Mouse (Mus musculus) embryo, embryonic 11 days (tissue): ENCODE results near the gene Fam19a1.
"Not testable (repeated sequence)": the region's sequence is repeated elsewhere in the genome, so short reads cannot be mapped to it uniquely, and the experiment has no call there.

Experiments used
- DNase-seq: peaks from one replicate; pipeline ENCODE4 v3.0.0-alpha.2; 2015

Gene Fam19a1

DNA sequence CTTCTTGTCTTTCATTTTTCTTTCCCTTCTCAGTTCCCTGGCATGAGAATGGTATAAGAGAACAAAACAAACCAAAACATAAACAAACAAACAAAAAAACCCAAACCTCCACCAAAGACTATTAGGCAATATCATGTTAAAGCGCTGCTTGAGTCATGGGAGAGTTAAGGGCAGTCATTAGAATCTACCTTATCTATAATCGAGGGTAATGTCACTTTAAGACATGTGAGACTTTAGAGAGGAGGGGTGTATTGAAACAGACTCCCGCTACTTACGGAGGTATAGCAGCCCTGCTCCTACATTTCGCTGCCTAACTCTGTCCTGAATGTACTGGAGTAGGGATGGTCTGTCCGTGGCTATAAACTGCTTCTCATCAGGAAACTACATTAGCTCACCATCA, at the start of gene Fam19a1:
Fam19a1 (plus strand) TSS at position 301 of the 400 bp plus-strand sequence.
- DNase-seq = no peak

DNA sequence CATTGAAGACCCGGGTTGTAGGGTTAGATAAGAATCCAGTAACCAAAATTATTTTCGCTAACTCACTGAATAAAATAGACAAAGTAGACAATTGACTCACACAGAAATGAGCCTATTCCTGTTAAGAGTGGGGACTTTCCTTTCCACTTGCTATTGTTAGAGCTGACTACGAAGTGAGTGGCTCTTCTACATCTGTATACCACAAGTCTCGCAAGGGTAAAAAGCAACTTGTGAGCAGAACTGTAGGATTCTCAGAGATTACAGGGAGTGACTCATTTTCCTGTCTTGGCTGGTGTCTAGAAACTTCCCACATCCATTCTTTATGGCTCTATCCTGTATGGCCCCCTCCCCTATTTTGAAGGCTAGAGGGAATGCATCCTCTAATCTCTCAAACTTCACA, 41.9 kb upstream of the Fam19a1 start:
- no peak for DNase-seq

DNA sequence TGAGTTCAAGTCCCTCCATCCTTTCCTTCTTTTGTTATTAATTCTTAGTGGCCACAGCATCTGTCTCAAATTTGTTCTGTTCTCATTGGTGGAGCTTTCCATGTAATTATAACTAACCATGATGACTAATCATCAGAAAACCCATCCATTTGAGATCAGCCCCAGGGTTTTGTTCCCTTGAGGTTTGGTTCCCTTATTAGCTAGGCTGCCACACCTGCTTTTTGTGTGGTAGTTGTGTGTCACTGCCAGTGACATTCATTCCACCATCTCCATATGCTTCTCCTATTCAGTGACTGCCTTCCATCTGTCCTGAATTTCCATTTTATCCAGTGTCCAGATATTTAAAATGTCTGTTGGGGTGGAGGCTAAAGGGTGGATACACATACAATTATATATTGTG, 41.4 kb upstream of the Fam19a1 start:
- DNase-seq = no peak

DNA sequence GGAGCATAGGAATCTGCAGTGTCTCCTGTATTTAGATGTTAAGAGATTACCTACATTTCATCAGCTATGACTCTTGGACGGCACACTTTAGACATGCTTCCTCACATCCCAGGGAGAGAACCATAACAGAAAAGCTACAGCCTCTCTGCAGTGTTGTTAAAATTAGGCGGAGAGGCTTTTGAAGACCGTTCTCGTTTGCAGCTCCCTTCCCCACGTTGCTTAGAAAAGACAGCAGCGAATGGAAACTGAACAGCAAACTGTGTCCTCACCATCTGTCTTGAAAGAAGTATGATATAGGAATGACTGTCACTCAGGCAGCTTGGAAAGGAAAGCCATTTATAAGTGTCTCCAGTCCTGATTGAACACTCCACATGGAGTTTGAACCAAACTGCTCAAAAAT, 23.0 kb upstream of the Fam19a1 start:
- DNase-seq = no peak

DNA sequence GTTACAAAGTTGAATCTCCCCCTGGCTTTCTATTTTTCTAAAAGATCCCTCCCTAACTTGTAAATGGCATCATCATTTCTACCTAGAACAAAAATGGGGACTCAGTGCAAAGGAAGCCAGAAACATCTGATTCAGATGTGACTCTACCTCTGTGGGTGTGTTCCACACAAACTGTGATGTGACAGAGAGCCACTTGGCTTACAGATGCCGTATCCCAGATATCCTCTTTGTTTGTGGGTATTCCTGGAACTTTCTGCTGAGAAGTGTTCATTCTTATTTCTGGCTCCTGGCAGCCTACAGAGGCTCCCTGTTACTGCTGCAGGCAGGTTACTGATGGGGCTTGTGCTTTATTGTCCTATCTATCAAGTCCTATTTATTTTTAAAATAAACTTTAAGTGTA, 19.2 kb upstream of the Fam19a1 start:
- DNase-seq = no peak

DNA sequence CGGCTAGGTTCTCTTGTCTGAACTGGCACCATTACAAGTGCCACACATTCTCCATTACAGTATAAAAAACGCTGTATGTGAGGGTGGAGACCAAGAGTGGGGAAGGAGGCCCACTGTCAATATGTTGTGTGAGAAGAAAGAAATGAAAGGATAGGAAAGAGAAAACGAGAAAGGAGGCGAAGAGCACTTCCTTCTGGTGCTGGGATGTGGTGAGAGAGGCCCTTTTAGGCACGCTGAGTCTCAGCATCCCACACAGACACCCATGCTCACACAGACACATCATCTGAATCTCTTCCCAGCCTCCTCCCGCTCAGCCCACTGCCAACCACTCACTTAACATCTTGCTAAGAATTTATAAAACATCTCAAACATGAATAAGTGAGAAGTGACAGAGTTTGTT, 14.7 kb upstream of the Fam19a1 start:
- DNase-seq = no peak

DNA sequence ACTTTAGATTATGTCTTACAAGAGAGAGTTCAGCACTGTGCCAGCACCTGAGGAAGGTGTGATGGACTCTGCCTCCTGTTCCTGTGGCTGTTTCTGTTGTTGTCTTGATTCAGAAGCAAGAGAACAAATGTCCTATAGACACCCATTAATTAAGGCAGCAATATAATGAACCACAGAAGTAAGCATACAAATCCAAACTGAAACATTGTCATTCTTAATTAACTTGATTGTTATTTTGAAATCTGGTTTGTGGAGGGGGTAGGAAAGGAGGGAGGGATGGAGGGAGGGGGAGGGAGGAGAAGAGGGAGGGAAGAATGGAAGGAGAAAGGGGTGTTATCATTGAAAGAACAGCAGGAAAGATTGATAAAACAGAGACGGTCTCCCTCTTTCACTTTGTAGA, 1.3 kb upstream of the Fam19a1 start:
- no peak for DNase-seq

DNA sequence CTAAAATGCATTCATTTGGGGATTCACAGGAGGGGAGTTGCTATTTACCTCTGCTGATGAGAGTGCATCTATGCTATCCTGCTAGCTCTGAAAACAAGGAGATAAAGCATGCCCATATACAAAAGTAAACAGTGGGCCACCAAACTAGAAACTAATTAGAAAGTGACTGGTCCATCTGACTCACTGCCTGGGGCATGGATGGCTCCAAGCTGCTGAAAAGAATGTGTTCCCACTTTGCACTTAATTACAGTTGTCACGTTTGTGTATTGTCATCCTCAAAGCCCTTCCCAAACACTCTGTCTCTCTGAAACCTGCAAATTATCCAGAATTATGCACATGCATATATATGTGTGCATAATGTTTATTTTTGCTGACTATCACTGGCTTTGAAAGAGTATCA, 1.2 kb downstream of the Fam19a1 start:
- no peak for DNase-seq

DNA sequence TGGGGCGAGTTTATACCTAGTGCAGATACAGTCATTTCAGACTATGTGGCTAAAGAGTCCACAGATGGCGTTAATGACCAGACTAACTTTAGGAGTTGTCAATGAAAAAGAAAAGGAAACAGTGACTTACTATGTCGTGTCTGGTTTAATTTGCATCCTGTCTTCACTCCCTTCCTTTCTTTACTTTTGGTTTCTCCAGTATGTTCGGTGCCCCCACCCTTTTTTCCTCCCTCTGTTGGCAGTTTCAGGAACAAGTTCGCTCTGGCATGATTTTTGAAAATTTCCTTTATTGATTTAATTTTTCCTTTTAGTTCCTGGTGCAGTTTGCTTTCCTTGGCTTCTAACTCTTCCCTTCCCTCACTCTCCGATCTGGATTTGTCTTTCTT, 3.2 kb downstream of the Fam19a1 start:
- peak; percentile 14 for DNase-seq

DNA sequence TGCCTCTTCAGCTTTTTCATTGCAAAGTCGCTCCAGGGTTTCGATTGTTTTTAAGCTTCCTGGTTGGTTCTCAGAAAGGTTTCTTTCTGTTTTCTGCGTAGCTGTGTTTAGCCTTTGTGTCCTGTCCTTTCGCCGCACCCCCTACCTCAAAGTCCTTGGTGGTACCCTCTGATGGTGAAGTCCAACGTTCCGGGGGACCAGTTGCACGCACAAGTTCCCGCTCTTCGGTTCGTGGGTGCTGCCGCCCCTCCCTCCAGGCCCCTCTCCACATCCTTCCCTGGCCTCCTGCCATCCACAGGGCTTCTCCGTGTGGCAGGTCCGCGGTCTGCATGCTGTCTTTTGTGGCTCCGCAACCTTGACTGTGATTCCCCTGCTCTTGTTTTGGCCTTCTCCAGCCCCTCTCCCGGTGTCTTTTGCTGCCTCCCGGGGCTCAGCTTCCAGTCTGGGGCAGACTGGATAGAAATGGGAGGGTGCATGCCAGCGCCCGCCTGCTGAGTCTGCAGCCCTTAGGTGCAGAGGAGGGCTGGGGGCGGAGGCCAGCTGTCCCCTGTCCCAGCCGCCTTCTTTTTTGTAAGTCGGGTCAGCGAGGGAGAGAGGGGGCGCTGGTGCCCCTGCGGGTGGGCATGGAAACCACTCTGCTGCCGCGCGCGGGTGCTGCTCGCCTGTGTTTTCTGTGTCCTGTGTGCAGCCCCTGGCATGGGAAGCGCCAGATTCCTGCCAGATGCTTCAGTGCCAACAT, 3.7 kb downstream of the Fam19a1 start:
- DNase-seq = peak; percentile 70

DNA sequence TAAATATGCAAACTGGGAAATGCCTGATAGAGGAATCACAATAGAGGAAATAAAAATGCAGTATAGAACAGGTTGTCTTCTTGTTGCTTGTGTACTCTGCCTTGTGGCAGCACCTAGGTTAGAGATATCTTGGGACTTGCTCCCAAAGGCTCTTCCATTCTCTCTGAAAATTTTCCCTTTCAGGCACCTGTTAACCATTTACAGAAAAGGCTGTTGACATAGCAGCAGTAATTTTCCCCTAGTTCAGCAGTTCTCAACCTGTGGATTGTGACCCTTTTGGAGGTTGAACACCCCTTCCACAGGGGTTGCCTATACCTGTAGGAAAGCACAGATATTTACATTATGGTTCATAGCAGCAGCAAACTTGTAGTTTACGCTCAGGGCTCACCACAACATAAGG, 30.4 kb downstream of the Fam19a1 start:
- DNase-seq = no peak

DNA sequence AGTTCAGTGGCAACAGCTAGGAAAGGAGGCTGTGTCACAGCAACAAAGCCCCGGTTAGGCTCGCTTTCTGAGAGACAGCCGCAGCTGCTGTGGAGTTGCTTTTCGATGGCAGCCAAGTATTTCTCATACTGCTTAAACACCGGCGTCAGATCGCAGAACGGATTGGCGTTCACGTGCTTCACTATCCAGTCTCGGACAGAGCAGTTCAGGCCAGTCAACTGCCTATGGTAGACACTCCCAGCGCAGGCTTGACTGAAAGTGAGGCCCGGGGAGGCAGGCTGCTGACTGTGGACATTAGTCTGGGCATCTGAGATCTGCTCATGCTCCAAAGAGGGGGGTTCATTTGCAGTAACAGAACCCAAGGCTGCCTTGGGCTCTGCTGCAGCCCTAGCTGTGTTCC, 52.4 kb downstream of the Fam19a1 start:
- DNase-seq = no peak

DNA sequence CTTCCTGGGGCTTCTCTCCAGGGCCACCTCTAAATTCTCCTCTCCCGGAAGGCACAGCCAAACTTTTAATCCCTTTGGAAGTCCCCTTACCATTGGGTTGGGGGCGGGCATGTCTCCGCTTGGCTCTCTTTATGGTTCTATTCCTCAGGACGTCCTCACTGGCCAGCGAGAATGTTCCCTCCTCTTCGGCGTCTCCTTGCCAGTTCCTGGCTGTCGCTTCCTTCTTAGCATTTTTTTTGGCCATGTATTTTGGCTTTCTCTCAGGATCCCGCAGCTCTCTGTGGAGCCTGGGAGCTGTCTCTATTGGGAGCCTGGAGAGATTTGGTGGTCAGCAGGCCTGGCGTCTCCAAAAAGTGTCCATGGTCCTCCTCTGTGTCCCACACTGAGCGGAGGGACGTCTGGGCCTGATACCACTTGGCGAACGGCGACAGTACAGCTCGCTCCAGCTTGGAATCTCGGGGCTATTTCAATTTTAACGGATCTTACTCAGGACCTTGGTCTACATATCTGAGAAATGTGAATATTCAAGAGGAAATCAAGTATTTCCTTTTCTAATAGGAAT, 52.9 kb downstream of the Fam19a1 start, which contains the start of gene 1700123L14Rik:
1700123L14Rik (minus strand) TSS at position 426 of the 562 bp plus-strand sequence.
- DNase-seq = no peak

DNA sequence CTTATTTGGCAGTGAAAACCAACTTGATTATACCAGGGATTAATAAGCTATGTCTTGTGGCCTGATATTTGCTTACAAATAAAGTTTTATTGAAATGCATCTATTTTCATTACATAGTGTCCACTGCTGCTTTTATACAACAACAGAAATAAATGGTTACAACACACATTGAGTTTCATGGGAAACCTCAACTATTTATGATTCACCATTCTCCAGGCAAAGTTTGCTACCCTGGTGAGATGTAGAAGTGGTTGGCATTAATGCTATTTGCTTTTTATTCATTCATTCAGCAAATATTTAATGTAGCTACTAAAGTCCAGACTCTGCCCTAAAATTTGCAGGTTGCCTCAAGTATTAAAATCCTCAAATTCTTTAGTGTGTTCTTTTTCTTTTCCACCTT, 54.1 kb downstream of the Fam19a1 start:
- no peak for DNase-seq

DNA sequence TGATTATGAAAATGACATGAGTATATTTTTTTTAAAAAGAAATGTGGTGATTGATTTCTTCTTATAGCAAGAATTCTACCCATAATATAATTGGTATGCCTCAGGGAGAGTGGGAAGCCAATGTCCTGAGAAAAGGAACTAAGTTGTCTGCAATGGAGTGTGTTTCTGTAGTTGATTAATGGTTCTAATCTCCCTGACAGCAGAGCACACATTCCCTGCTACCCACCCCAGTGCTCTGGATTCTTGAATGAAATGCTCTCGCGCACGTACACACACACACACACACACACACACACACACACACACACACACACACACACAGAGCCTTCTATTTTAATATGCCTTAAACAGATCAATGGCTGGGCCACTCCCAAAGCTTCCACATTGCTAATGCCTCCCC, 60.7 kb downstream of the Fam19a1 start:
- DNase-seq = no peak

DNA sequence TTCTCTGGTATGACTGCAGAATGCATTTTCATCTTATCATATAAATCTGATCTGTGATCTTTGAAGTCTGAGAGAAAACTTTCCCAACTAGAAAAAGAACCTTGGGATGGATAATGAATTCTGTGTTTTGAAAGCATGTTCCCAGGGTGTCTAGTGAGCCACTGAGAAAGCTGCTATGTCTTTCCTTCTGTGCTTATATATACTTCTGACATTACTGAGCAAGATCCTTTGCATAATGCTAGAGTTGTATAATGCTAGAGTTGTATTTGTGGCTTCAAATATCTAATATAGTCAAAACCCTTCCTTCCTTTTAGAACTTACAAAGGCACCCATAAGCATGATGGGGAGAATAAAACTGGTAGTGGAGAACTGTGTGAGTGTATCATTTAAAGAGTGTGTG, 65.6 kb downstream of the Fam19a1 start:
- no peak for DNase-seq

DNA sequence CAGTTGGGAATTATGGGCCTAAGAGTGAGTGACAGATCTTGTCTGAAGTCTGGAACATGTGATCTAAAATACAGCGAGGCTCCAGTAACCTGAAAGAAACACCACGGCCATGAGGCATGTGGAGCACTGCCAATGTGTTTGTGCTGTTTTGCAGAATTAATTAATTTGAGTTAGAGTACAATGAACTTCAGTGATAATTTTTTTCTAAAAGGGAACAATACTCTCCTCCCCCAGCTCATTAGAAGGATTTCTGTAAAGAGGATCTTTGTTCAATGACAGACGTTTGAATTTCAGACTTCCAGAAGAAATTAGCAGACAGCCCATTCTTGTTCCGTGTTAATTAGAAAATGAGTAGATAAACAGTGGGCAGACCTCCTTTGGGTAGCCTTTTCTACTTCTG, 70.4 kb downstream of the Fam19a1 start:
- DNase-seq = no peak

DNA sequence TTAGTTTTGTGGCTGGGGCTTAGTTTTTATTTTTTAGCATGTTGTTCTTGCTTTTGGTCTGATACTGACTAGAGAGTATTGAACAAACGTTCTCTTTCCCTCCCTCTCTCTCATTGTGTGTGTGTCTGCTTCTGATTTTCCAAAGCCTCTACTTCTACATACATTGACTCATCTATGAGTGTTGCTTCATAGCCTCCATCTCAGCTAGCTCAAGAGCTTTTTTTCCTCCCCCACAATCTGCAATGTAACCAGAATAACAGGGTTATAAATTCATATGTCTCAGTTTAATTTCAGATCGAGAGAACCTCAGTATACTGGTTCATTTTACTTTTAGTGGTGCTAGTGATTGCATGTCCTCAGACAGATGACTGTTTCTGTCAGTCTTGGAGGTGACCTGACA, 73.6 kb downstream of the Fam19a1 start:
- no peak for DNase-seq

DNA sequence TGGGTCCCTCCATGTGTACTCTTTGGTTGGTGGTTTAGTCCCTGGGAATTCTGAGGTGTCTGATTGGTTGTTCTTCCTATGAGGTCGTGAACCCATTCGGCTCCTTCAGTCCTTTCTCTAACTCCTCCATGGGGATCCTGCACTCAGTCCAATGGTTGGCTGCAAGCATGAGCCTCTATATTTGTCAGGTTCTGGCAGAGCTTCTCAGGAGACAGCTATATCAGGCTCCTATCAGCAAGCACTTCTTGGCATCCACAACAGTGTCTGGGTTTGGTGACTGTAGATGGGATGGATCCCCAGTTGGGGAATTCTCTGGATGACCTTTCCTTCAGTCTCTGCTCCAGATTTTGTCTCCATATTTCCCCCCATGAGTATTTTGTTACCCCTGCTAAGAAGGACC, 86.0 kb downstream of the Fam19a1 start:
- not testable (repeated sequence) for DNase-seq

DNA sequence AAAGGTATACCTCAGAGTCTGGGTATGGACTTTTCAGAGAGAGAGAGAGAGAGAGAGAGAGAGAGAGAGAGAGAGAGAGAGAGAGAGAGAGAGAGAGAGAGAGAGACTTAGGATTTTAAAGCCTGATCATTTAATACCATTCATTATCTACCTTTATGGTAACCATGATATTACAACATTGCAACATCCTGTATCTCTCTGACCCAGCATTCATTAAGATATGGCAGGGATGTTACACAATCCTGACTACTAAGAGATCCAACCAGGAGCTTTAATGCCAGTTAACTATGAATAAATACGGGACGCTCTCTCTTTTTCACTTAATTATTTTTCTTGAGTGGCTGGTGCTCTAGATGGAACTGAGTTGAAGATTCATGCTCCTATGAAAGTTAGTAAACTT, 92.4 kb downstream of the Fam19a1 start:
- DNase-seq = no peak

DNA sequence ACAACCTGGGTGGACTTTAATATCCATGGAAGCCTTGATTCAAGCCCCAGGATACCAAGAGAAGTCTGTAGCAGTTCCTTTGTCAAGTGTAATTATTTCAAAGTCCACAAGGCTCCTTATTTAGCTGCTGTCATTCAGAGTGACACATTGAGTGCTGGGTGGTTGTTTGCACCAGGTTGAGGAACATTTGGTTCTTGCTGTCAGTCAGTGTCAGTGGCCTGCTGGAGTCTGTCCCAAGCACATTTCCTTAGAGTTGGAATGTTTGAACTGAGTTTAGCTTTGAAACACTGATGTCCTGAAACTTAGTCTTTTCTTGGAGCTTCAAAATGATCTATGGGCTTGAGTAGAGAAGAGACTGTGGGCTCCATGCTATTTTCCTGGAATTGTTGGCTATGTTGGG, 121.9 kb downstream of the Fam19a1 start:
- no peak for DNase-seq

DNA sequence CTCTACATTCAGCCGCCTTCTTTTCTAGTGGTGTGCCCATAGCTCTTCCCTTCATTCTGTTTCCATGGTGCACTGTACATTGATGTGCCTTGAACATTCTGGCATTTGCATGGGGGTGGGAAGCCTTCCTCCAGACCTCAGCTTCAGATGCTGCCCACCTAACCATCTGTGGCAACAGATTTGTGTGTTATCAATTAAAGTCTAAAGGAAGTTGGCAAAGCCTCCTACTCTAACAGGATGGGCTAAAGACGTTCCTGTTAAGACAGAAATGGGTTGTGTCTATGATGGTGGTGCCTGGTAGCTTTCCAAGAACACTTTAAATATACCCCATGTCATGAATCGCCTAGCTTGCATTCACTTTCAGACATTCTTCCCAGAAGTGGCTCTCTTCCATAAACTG, 131.4 kb downstream of the Fam19a1 start:
- DNase-seq = no peak

DNA sequence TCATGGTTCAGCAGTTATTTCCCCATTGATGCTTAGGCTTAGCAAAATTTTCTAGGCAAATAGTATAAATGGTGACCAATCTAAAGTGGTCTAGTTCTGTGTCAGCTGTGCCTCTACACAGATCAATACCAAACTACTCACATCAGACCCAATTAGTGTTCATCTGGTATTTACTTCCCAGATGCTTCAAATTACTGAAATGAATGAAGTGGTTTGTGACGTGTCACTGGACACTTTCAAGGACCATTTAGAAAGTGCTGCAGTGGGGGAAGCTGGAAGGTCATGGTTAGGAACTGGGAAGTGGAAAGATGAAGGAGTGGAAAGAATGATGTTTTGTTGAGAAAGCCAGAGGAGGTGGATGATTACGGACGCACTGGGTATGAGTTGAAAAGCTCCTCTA, 139.0 kb downstream of the Fam19a1 start:
- DNase-seq = peak; percentile 20

DNA sequence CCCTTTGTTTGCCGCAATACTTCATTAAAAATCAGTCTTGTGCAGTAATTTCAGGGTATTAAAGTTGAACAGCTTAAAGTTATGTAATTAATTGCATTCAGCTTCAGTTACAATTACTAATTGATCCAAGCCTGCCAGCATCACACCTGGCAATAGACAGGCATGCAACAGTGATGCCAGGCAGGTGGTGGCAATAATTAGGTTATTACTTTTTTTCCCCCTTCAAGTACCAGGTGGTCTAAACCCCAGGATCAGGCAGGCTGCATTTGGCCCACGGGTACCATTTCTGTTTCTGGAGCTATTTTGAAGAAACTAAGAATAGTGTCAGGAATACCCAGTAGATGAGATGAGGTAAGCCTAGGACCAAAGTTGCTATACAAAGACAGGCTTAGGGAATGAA, 141.9 kb downstream of the Fam19a1 start:
- DNase-seq = no peak

DNA sequence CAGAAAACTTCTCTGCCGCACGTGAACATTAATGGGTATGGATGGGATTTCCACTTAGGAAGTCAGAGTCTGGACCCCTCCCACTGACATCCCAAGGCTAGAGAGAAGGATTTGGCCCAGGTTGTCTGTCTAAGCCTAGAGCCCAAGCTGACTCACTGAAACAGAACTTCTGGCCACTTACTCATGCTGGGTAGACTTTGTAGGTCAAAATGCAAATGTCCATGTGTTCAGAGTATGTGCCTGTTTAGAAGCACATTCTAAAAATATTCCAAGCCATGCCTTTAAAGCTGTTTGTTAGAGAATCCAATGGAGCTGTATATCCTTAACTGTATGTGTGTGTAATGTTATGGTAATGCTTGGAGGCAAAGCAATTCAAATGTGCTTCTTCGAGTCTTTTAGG, 145.7 kb downstream of the Fam19a1 start:
- DNase-seq = no peak
